Mouse (Mus musculus) spleen, adult 2 months (tissue): Measurements from ENCODE around the gene Sag. TPM values are rescaled to one million over a fixed set of nuclear protein-coding genes. Genes with fewer than 3 reads are reported as not detected.
A peak's percentile ranks its signal among the peaks of the same experiment; 100 is the strongest.

ENCODE experiments used
- DNase-seq, 2 experiments: peaks; one replicate each; pipeline versions ENCODE4 v3.0.0 to v3.0.0-alpha.2; 2012 to 2021; ENCODE audit warnings: low spot score in 2 of 2, low read depth in 1 of 2
- H3K27ac ChIP-seq: fragments of 200-500 bp; 2 replicates; pipeline ENCODE4 v1.5.1; 2012; ENCODE audit warnings: low read length, inconsistent platforms; ENCODE audit not compliant: insufficient read depth
- H3K27me3 ChIP-seq: fragments of 200-500 bp; 2 replicates; pipeline ENCODE4 v1.6.1; 2012; ENCODE audit warnings: mild to moderate bottlenecking, moderate library complexity, low read length, inconsistent platforms; ENCODE audit not compliant: control insufficient read depth, insufficient read depth
- H3K36me3 ChIP-seq: fragments of 200-500 bp; 2 replicates; pipeline ENCODE4 v1.6.1; 2012; ENCODE audit warnings: mild to moderate bottlenecking, low read length, inconsistent platforms; ENCODE audit not compliant: control insufficient read depth, insufficient read depth
- H3K4me1 ChIP-seq: fragments of 200-500 bp; 2 replicates; pipeline ENCODE4 v1.6.1; 2011; ENCODE audit warnings: inconsistent platforms; ENCODE audit not compliant: control insufficient read depth, insufficient read depth, insufficient read length
- H3K4me3 ChIP-seq: fragments of 200-500 bp; 2 replicates; pipeline ENCODE4 v1.5.1; 2011; ENCODE audit warnings: mild to moderate bottlenecking, inconsistent platforms; ENCODE audit not compliant: insufficient read depth, insufficient read length; ENCODE audit errors: extremely low read depth
- CTCF ChIP-seq: fragments of 200-500 bp; IDR thresholded peaks from 2 replicates; pipeline ENCODE4 v1.5.1; 2011; ENCODE audit warnings: mild to moderate bottlenecking, inconsistent platforms; ENCODE audit not compliant: insufficient read depth, insufficient read length, insufficient replicate concordance; ENCODE audit errors: extremely low read depth
- POLR2A ChIP-seq: fragments of 200-500 bp; IDR thresholded peaks from 2 replicates; pipeline ENCODE4 v1.6.1; 2011; ENCODE audit warnings: low read depth, low read length, inconsistent platforms
- WGBS: fragments of 180-500 bp; shearing (Covaris S2); methylation state at CpG from one replicate; pipeline ENCODE4 v1.1.7; 2018; 5-methylcytosine and 5-hydroxymethylcytosine counted together
- polyA plus RNA-seq: library from polyadenylated mRNA; depleted of rRNA; stranded (reverse); fragments of >200 nt; gene quantifications from 2 replicates; pipeline ENCODE4 v1.2.3, GENCODE M21; 2012

The Sag gene
- polyA plus RNA-seq, 1 experiment, result 0.57 TPM

DNA sequence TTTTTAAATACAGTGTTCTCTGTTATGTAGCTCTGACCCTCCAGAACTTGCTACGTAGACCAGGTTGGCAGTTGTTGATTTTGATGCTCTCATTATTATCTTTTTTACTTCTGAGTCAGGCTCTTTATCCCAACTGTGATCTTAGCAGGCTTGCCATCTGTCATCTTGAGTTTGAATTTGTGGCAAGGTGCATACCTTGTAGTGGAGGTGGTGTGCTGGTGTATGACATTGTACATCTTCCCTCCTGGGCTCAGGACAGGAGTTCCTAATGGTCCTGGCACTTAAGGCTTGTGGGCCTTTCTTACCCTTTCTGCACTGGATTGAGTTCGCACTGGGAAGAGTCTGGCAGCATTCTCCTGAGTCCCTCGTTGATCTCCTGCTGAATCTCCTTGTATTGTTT is 60.1 kb downstream of the Sag start:
- Histone ChIP-seq H3K4me1 (peaks cover 49% of the 10 kb centered on the region), H3K27ac (no peak overlapping the region), H3K27me3 (no peaks in the 10 kb centered on the region), H3K4me3 (no peak overlapping the region), H3K36me3 (no peaks in the 10 kb centered on the region)
- 67% methylated on average over 3 of the region's 3 CpGs for WGBS
- DNase-seq, result no peak
- no peak for TF ChIP-seq CTCF
- no peak for TF ChIP-seq POLR2A

DNA sequence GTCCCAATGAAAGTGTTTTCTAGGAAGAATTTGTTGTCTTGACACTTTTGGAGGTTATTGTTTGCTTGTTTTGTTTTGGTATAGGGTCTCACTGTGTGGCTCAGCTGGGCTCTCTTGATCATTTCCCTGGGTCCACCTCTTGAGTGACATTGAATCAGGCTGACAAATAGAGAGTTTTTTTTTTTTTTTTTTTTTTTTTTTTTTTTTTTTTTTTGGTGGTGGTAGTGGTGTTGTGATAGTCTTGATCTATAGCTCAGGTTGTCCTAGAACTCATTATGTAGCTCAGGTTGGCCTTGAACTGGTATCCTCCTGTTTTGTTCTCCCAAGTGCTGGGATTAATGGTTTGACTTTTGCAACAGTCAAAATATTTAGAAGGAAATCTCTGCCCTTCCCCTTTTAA is 61.4 kb downstream of the Sag start:
- DNase-seq, result no peak
- no peak for TF ChIP-seq CTCF
- no peak for TF ChIP-seq POLR2A
- no peaks in the 10 kb centered on the region for H3K36me3 ChIP-seq
- peak overlapping the region; percentile 38; the same call in 1 of the 2 replicates for H3K27ac ChIP-seq
- peaks cover 56% of the 10 kb centered on the region for H3K4me1 ChIP-seq
- no peaks in the 10 kb centered on the region for H3K27me3 ChIP-seq
- no peak overlapping the region for H3K4me3 ChIP-seq

DNA sequence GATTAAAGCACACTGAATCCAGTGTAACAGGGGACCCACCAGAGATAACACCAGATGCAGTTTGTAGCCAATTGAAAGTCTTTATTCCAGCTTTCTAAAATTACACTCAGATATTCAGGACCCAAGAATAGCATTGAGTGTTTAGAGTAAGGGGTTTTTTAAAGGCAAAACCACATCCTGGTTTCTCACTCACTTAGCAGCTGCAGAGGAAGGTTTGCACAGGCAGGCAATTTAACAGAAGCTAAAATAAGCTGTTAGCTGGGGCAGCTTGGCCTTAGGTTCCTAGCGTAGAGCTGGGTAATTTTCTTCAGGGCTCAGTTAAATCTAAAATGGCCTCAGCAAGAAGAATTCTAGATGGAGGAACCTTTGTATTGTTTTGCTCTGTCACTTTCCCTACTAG is 63.2 kb downstream of the Sag start:
- DNase-seq, result peak in 1 of 2 experiments; percentile 53
- Histone ChIP-seq H3K27ac (peak overlapping the region; percentile 77), H3K27me3 (no peaks in the 10 kb centered on the region), H3K36me3 (no peaks in the 10 kb centered on the region), H3K4me3 (no peak overlapping the region), H3K4me1 (peaks cover 50% of the 10 kb centered on the region)
- WGBS, result 16% methylated on average over 1 of the region's 1 CpGs
- no peak for TF ChIP-seq CTCF
- no peak for TF ChIP-seq POLR2A

DNA sequence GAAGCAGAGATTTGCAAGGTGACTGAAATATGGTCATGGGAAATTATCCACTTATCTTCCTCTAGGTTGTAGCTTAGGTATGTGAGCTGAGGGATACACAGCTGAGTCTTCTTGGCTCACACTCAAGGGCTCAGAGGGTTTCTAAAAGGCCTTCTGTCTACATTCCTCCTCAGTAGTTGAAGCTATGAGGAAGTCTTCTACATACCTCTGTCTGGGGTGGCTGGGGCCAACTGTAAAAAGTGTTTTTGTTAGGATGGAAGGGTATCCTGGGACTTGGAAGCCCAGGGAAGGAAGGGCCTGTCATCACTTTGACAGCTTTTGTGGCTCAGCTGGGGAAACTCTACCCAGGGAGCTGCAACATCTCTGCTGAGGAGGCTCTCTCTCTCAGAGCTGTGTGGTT is 68.1 kb downstream of the Sag start:
- no peak for DNase-seq
- Histone ChIP-seq H3K27me3 (no peaks in the 10 kb centered on the region), H3K4me3 (no peak overlapping the region), H3K4me1 (peaks cover 42% of the 10 kb centered on the region), H3K36me3 (no peaks in the 10 kb centered on the region), H3K27ac (peak overlapping the region; percentile 64)
- TF ChIP-seq POLR2A (no peak), CTCF (no peak)

DNA sequence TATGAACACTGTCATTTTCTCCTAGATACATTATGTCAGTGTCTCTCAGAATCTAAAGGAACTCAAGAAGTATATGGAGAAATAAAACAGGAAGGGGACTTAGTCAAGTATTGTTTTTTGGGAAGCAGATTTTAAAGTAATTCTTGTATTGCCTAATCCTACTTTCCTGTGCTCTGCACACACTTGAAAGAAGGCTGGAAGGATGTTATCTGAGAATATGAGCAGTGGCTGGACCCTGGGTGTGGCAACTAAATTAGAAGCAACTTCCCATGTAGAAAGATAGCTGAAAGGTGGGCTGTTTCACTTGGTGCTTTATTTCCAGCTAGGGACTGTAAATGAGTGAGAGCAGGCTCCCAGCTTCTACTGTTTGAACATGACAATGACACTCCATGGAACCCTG is 69.6 kb downstream of the Sag start:
- Histone ChIP-seq H3K4me1 (peaks cover 47% of the 10 kb centered on the region), H3K36me3 (no peaks in the 10 kb centered on the region)
- no peak for DNase-seq

DNA sequence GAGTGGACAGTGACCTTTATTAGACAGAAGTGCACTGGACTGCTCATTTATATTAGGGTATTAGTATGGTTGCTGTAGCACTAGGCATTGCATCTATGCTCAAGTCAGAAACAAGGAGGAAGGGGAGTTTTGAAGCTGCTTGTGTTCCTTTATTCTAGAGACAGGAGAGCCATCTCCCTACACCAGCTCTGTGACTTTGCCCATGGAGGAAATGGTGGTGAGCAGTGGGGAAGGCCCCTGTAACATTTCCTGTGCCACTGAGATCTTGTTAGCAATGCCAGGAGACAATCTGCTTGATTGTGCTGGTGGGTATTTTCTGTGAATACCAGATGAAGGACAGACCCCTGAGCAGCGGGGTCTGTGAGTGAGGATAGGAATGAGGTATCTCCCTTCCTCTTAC is 72.6 kb downstream of the Sag start:
- peaks cover 43% of the 10 kb centered on the region for H3K4me1 ChIP-seq
- H3K36me3 ChIP-seq, result peaks cover 4% of the 10 kb centered on the region; the same call in 1 of the 2 replicates
- peak overlapping the region; percentile 30; the same call in 1 of the 2 replicates for H3K27ac ChIP-seq
- DNase-seq, result no peak
- WGBS, result 55% methylated on average over 1 of the region's 1 CpGs
- TF ChIP-seq CTCF (no peak), POLR2A (no peak)
- H3K27me3 ChIP-seq, result no peaks in the 10 kb centered on the region
- no peak overlapping the region for H3K4me3 ChIP-seq

More for the DNA sequence above, 69.6 kb downstream of the Sag start:
- no peak overlapping the region for H3K4me3 ChIP-seq
- TF ChIP-seq CTCF, result no peak
- TF ChIP-seq POLR2A, result no peak
- H3K27me3 ChIP-seq, result no peaks in the 10 kb centered on the region
- H3K27ac ChIP-seq, result no peak overlapping the region

DNA sequence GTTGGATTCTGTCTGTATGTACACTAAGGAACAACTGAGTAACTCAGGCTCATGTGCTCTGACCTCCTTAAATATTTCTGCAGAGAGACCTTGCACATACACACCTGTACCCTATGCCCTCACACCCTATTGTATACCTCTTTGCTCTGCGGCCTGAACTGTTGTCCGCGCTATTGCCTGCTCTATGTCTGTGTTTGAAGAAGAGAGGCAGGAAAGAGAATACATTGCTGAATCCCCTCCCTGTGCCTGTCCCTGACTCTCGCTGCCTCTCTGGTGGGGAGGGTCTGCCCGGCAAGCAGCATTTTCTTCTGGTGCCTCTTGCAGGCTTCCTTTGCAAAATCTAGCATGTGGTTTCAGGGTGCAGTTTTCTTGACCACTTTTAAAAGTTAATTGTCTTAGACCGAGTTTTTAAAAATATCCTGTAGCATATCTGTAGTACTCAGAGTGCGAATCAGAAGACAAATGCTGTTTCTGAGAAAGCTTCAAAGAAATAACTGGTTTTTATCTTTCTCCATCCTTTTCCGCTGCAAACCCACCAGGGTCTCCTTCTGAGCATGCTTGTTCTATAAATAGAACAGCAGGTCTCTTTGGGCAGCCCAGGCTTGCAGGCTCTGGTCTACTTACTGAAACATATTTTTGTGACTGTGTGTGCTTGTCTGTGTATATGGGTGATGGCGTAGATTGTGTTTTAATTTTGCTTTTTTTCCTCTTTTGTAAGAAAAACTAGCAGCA is 74.2 kb downstream of the Sag start:
- TF ChIP-seq POLR2A (no peak), CTCF (no peak)
- no peaks in the 10 kb centered on the region for H3K27me3 ChIP-seq

More for the DNA sequence above, 74.2 kb downstream of the Sag start:
- Histone ChIP-seq H3K27ac (peak overlapping the region; percentile 27), H3K36me3 (peaks cover 11% of the 10 kb centered on the region; the same call in 1 of the 2 replicates), H3K4me3 (no peak overlapping the region), H3K4me1 (peaks cover 40% of the 10 kb centered on the region)
- WGBS, result 27% methylated on average over 9 of the region's 9 CpGs
- no peak for DNase-seq
